Mouse (Mus musculus): ENCODE measurements around the gene Sema4c. TPM values are rescaled to one million over a fixed set of nuclear protein-coding genes. Genes with fewer than 3 reads are reported as not detected.
"Not testable (repeated sequence)": the region's sequence is repeated elsewhere in the genome, so short reads cannot be mapped to it uniquely, and the experiment has no call there.

Sema4c gene
- polyA plus RNA-seq, 1 experiment from 2014 or later: 19.1 TPM

DNA sequence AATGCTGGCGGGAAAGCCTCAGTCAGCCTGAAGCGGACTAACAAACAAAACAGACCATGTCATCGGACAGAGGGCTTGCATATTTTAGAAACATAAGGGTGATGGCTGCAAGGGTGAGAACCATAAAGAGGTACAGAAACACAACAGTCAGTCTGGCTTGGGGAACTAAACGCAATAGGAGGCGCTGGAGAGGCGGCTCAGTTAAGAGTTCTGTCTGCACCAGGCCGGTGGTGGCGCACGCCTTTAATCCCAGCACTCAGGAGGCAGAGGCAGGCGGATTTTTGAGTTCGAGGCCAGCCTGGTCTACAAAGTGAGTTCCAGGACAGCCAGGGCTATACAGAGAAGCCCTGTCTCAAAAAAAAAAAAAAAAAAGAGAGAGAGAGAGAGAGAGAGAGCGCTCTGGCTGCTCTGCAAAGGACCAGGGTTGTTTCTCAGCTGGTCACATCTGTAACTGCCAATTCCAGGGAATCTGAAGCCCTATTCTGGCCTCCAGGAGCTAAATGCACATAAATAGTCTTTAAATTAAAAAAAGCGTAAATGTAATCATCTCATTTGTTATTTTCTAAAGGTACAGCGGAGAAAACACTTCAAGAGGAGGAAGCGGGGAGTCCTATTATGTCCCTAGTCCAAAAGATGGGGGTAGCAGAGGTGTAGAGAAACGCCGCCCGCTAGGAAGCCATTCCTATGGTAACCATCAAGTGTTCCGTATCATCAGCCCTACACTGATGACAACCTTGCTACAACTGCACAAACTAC is 12.1 kb downstream of the Sema4c start:
- peak overlapping the region; percentile 58; the same call in 1 of the 2 replicates for H3K27ac ChIP-seq (ENCODE audit: low read depth, low read length)
- WGBS: 68% methylated on average over 18 of the region's 19 CpGs

GRCm38 (mm10) chr1:36545382-36545781 is 12.8 kb downstream of the Sema4c start:
- 74% methylated on average over 2 of the region's 2 CpGs for WGBS
- Histone ChIP-seq H3K36me3 (ENCODE audit: control insufficient read depth, insufficient read depth, low read length) (peaks cover 16% of the 10 kb centered on the region), H3K27ac (ENCODE audit: low read depth, low read length) (no peak overlapping the region), H3K9ac (ENCODE audit: low read depth, low read length) (no peak overlapping the region), H3K4me2 (ENCODE audit: low read length) (no peak overlapping the region; the same call in 1 of the 2 replicates), H3K27me3 (replicated peaks; ENCODE audit: control insufficient read depth, insufficient read depth, low read length) (no peaks in the 10 kb centered on the region), H3K9me3 (ENCODE audit: control insufficient read depth, low read length) (no peaks in the 10 kb centered on the region), H3K4me3 (ENCODE audit: low read length) (no peak overlapping the region), H3K4me1 (ENCODE audit: control insufficient read depth, insufficient read depth, low read depth, low read length) (peaks cover 20% of the 10 kb centered on the region)
- no peak for ATAC-seq

More for the DNA sequence above, 12.1 kb downstream of the Sema4c start:
- Histone ChIP-seq H3K9ac (ENCODE audit: low read depth, low read length) (peak overlapping the region; percentile 69), H3K27me3 (replicated peaks; ENCODE audit: control insufficient read depth, insufficient read depth, low read length) (no peaks in the 10 kb centered on the region), H3K9me3 (ENCODE audit: control insufficient read depth, low read length) (no peaks in the 10 kb centered on the region), H3K4me2 (ENCODE audit: low read length) (peak overlapping the region; percentile 74), H3K4me1 (ENCODE audit: control insufficient read depth, insufficient read depth, low read depth, low read length) (peaks cover 20% of the 10 kb centered on the region), H3K36me3 (ENCODE audit: control insufficient read depth, insufficient read depth, low read length) (peaks cover 19% of the 10 kb centered on the region), H3K4me3 (ENCODE audit: low read length) (peak overlapping the region; percentile 55)
- ATAC-seq: no peak

GRCm38 (mm10) chr1:36542925-36543324 is 15.2 kb downstream of the Sema4c start:
- ATAC-seq: no peak
- Histone ChIP-seq H3K9me3 (ENCODE audit: control insufficient read depth, low read length) (no peaks in the 10 kb centered on the region), H3K27me3 (replicated peaks; ENCODE audit: control insufficient read depth, insufficient read depth, low read length) (no peaks in the 10 kb centered on the region), H3K36me3 (ENCODE audit: control insufficient read depth, insufficient read depth, low read length) (peaks cover 15% of the 10 kb centered on the region), H3K4me1 (ENCODE audit: control insufficient read depth, insufficient read depth, low read depth, low read length) (peaks cover 14% of the 10 kb centered on the region), H3K4me3 (ENCODE audit: low read length) (no peak overlapping the region), H3K9ac (ENCODE audit: low read depth, low read length) (no peak overlapping the region), H3K27ac (ENCODE audit: low read depth, low read length) (no peak overlapping the region), H3K4me2 (ENCODE audit: low read length) (no peak overlapping the region)
- WGBS: 94% methylated on average over 9 of the region's 9 CpGs

- ATAC-seq: no peak
These were observed 16.3 kb downstream of the Sema4c start for GRCm38 (mm10) chr1:36541844-36542243.

DNA sequence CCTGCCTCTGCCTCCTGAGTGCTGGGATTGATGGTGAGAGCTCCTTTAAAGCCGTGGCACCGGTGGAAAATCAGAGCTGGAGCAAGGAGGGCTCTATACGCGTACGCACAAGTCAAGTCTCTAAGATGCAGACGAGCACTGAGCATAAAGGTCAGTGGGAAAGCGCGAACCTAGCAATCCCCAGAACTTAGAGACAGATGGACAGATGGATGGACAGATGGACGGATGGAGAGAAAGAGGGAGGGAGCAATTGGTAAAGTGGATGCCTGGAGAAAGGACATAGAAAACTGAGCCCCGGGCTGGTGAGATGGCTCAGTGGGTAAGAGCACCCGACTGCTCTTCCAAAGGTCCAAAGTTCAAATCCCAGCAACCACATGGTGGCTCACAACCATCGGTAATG is 17.3 kb downstream of the Sema4c start:
- ATAC-seq: no peak
- H3K9ac ChIP-seq (ENCODE audit: low read depth, low read length): no peak overlapping the region
- H3K4me1 ChIP-seq (ENCODE audit: control insufficient read depth, insufficient read depth, low read depth, low read length): peaks cover 7% of the 10 kb centered on the region; the same call in 1 of the 2 replicates
- no peaks in the 10 kb centered on the region for H3K27me3 ChIP-seq (replicated peaks; ENCODE audit: control insufficient read depth, insufficient read depth, low read length)
- WGBS: 92% methylated on average over 12 of the region's 12 CpGs
- peaks cover 15% of the 10 kb centered on the region for H3K36me3 ChIP-seq (ENCODE audit: control insufficient read depth, insufficient read depth, low read length)
- no peaks in the 10 kb centered on the region for H3K9me3 ChIP-seq (ENCODE audit: control insufficient read depth, low read length)
- no peak overlapping the region for H3K4me2 ChIP-seq (ENCODE audit: low read length)
- no peak overlapping the region for H3K27ac ChIP-seq (ENCODE audit: low read depth, low read length)
- no peak overlapping the region for H3K4me3 ChIP-seq (ENCODE audit: low read length)

More at GRCm38 (mm10) chr1:36541844-36542243, 16.3 kb downstream of the Sema4c start:
- Histone ChIP-seq H3K27me3 (replicated peaks; ENCODE audit: control insufficient read depth, insufficient read depth, low read length) (no peaks in the 10 kb centered on the region), H3K9ac (ENCODE audit: low read depth, low read length) (no peak overlapping the region), H3K36me3 (ENCODE audit: control insufficient read depth, insufficient read depth, low read length) (peaks cover 15% of the 10 kb centered on the region), H3K27ac (ENCODE audit: low read depth, low read length) (no peak overlapping the region), H3K4me1 (ENCODE audit: control insufficient read depth, insufficient read depth, low read depth, low read length) (peaks cover 9% of the 10 kb centered on the region), H3K4me3 (ENCODE audit: low read length) (no peak overlapping the region), H3K4me2 (ENCODE audit: low read length) (no peak overlapping the region), H3K9me3 (ENCODE audit: control insufficient read depth, low read length) (no peaks in the 10 kb centered on the region)
- 88% methylated on average over 16 of the region's 16 CpGs for WGBS

DNA sequence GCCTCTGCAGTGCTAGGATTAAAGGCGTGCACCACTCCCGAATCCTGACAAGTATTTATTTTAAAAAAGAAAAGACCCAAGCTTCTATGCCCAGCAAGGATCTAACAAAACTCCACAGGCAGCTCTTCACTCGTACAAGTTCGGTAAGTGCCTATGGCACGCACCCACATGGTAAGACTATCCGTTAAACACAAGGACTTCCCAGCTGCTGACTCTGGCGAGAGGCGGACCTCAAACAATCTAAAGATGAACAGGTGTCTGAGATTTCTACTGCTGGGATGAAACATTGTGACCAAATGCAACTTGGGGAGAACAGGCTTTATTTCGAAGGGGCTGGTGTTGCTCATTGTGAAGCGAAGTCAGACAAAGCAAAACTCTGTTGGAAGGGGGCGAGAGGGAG is 18.0 kb downstream of the Sema4c start:
- H3K27me3 ChIP-seq (replicated peaks; ENCODE audit: control insufficient read depth, insufficient read depth, low read length): no peaks in the 10 kb centered on the region
- H3K36me3 ChIP-seq (ENCODE audit: control insufficient read depth, insufficient read depth, low read length): peaks cover 15% of the 10 kb centered on the region
- ATAC-seq: no peak
- no peak overlapping the region for H3K4me3 ChIP-seq (ENCODE audit: low read length)
- no peak overlapping the region for H3K9ac ChIP-seq (ENCODE audit: low read depth, low read length)
- 91% methylated on average over 11 of the region's 11 CpGs for WGBS
- H3K4me1 ChIP-seq (ENCODE audit: control insufficient read depth, insufficient read depth, low read depth, low read length): peaks cover 3% of the 10 kb centered on the region; the same call in 1 of the 2 replicates
- no peaks in the 10 kb centered on the region for H3K9me3 ChIP-seq (ENCODE audit: control insufficient read depth, low read length)
- H3K27ac ChIP-seq (ENCODE audit: low read depth, low read length): no peak overlapping the region
- H3K4me2 ChIP-seq (ENCODE audit: low read length): no peak overlapping the region

- 64% methylated on average over 5 of the region's 9 CpGs for WGBS
- Histone ChIP-seq H3K36me3 (ENCODE audit: control insufficient read depth, insufficient read depth, low read length) (peaks cover 15% of the 10 kb centered on the region), H3K4me1 (ENCODE audit: control insufficient read depth, insufficient read depth, low read depth, low read length) (peaks cover 3% of the 10 kb centered on the region; the same call in 1 of the 2 replicates), H3K9ac (ENCODE audit: low read depth, low read length) (no peak within 1 kb of the TSS), H3K27ac (ENCODE audit: low read depth, low read length) (no peak within 1 kb of the TSS), H3K4me2 (ENCODE audit: low read length) (no peak within 1 kb of the TSS), H3K9me3 (ENCODE audit: control insufficient read depth, low read length) (no peaks in the 10 kb centered on the region), H3K4me3 (ENCODE audit: low read length) (no peak within 1 kb of the TSS), H3K27me3 (replicated peaks; ENCODE audit: control insufficient read depth, insufficient read depth, low read length) (no peaks in the 10 kb centered on the region)
- ATAC-seq: no peak
These were observed 19.0 kb downstream of the Sema4c start, which contains the start of gene Gm42417 for GRCm38 (mm10) chr1:36539186-36539585. Gene Gm42417, minus strand, starts transcription at chr1:36539429.

DNA sequence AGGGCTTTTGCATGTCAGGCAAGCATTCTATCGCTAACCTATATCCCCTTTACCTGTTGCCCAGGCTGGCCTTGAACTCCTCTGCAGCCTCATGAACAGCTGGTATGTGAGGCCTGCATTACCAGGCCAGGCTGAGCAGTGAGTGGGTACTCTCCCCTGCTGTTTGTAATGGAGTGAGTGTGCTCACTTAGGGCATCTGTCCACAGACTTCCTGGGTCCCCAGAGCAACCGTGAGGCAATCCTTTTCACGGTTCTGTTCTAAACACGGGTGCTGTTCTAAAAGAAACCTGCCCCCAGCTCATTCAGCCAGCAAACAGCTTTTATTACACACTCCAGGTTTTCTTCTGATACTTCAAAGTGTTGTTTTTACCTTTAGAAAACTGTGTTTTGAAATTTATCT is 19.4 kb downstream of the Sema4c start:
- H3K27ac ChIP-seq (ENCODE audit: low read depth, low read length): no peak overlapping the region
- H3K4me3 ChIP-seq (ENCODE audit: low read length): no peak overlapping the region
- peaks cover 3% of the 10 kb centered on the region; the same call in 1 of the 2 replicates for H3K4me1 ChIP-seq (ENCODE audit: control insufficient read depth, insufficient read depth, low read depth, low read length)
- ATAC-seq: no peak
- no peak overlapping the region for H3K9ac ChIP-seq (ENCODE audit: low read depth, low read length)
- H3K9me3 ChIP-seq (ENCODE audit: control insufficient read depth, low read length): no peaks in the 10 kb centered on the region
- H3K4me2 ChIP-seq (ENCODE audit: low read length): no peak overlapping the region
- 89% methylated on average over 4 of the region's 4 CpGs for WGBS
- no peaks in the 10 kb centered on the region for H3K27me3 ChIP-seq (replicated peaks; ENCODE audit: control insufficient read depth, insufficient read depth, low read length)
- peaks cover 15% of the 10 kb centered on the region for H3K36me3 ChIP-seq (ENCODE audit: control insufficient read depth, insufficient read depth, low read length)

DNA sequence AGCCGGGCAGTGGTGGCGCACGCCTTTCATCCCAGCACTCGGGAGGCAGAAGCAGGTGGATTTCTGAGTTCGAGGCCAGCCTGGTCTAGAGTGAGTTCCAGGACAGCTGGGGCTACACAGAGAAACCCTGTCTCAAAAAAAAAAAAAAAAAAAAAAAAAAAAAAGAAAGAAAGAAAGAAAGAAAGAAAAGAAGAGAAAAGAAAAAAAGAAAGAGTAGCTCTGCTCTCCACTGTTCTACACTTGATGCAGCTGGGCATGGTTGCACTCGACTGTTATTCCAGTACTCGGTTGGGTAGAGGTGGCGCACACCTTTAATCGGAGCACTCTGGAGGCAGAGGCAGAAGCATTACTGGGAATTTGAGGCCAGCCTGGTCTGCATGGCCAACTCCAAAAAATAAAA is 21.4 kb downstream of the Sema4c start, which contains the start of gene Ankrd23:
Gene Ankrd23, minus strand, starts transcription at position 101 of the 400 bp plus-strand sequence.
- H3K4me3 ChIP-seq (ENCODE audit: low read length); H3K4me2 ChIP-seq (ENCODE audit: low read length); H3K4me1 ChIP-seq (ENCODE audit: control insufficient read depth, insufficient read depth, low read depth, low read length); H3K9ac ChIP-seq (ENCODE audit: low read depth, low read length); H3K27ac ChIP-seq (ENCODE audit: low read depth, low read length); H3K27me3 ChIP-seq (replicated peaks; ENCODE audit: control insufficient read depth, insufficient read depth, low read length); ATAC-seq; H3K9me3 ChIP-seq (ENCODE audit: control insufficient read depth, low read length): not testable (repeated sequence)
- H3K36me3 ChIP-seq (ENCODE audit: control insufficient read depth, insufficient read depth, low read length): peaks cover 13% of the 10 kb centered on the region
- 93% methylated on average over 9 of the region's 9 CpGs for WGBS

All from hindbrain, embryonic 16.5 days (tissue).